Mouse (Mus musculus) hindbrain, postnatal 0 days (tissue): ENCODE data around the gene Orm2. TPM values are rescaled to one million over a fixed set of nuclear protein-coding genes. Genes with fewer than 3 reads are reported as not detected.

Experiments
- ATAC-seq: fragments of 200-750 bp; cut with Nextera tagmentation; 2 replicates; pipeline ENCODE4 v1.8.0; 2017; ENCODE audit warnings: mild to moderate bottlenecking, moderate TSS enrichment, moderate library complexity
- DNase-seq: peaks from one replicate; pipeline ENCODE4 v3.0.0-alpha.2; 2015; ENCODE audit warnings: low spot score
- H3K27ac ChIP-seq: fragments of 300-500 bp; sonication (generic); 2 replicates; pipeline ENCODE4 v1.5.1; 2014; ENCODE audit warnings: mild to moderate bottlenecking
- H3K27me3 ChIP-seq: fragments of 300-500 bp; sonication (generic); 2 replicates; pipeline ENCODE4 v1.6.1; 2014; ENCODE audit warnings: low read length, mixed read lengths; ENCODE audit not compliant: insufficient read depth
- H3K36me3 ChIP-seq: fragments of 300-500 bp; sonication (generic); 2 replicates; pipeline ENCODE4 v1.6.1; 2014; ENCODE audit warnings: low read length, mixed read lengths; ENCODE audit not compliant: insufficient read depth
- H3K4me1 ChIP-seq: fragments of 300-500 bp; sonication (generic); 2 replicates; pipeline ENCODE4 v1.6.1; 2014; ENCODE audit warnings: antibody characterized with exemption, low read length, mixed read lengths; ENCODE audit not compliant: insufficient read depth
- H3K4me2 ChIP-seq: fragments of 300-500 bp; sonication (generic); 2 replicates; pipeline ENCODE4 v1.6.1; 2014; ENCODE audit warnings: low read depth, mild to moderate bottlenecking, low read length, moderate library complexity, mixed read lengths
- H3K4me3 ChIP-seq: fragments of 300-500 bp; sonication (generic); 2 replicates; pipeline ENCODE4 v1.5.1; 2014; ENCODE audit warnings: low read length
- H3K9ac ChIP-seq: fragments of 300-500 bp; sonication (generic); replicated peaks from 2 replicates; pipeline ENCODE4 v1.6.1; 2014; ENCODE audit warnings: mild to moderate bottlenecking, low read length, moderate library complexity, mixed read lengths
- H3K9me3 ChIP-seq: fragments of 300-500 bp; sonication (generic); 2 replicates; pipeline ENCODE4 v1.6.1; 2016; ENCODE audit warnings: low read length, mixed read lengths
- CTCF ChIP-seq: IDR thresholded peaks from 2 replicates; pipeline ENCODE4 v1.5.1; 2016; ENCODE audit warnings: antibody characterized with exemption, control low read depth, low read depth
- WGBS: fragments of 180-500 bp; shearing (Covaris S2); extraction: QIAGEN DNeasy Blood & Tissue Kit; methylation state at CpG from one replicate; pipeline ENCODE4 v1.1.7; 2014; 5-methylcytosine and 5-hydroxymethylcytosine counted together
- polyA plus RNA-seq: library from polyadenylated mRNA; unstranded; fragments of >200 nt; fragmentation: Nextera tagmentation; extraction: Ambion mirVana; gene quantifications from 2 replicates; pipeline ENCODE4 v1.2.1, GENCODE M21; 2015
- total RNA-seq: library from RNA; depleted of rRNA; stranded (reverse); fragments of >200 nt; gene quantifications from 2 replicates; pipeline ENCODE4 v1.2.3, GENCODE M21; 2014; rRNA removed

Gene Orm2
- total and polyA plus RNA-seq, 2 experiments from 2014 or later: not detected

- peak; percentile 48 for DNase-seq
These were observed 47.2 kb downstream of the Orm2 start for GRCm38 (mm10) chr4:63409317-63409907.

GRCm38 (mm10) chr4:63409908-63410582, 47.8 kb downstream of the Orm2 start:
- Histone ChIP-seq H3K27ac (peak overlapping the region; percentile 68), H3K4me1 (peaks cover 19% of the 10 kb centered on the region), H3K9me3 (no peaks in the 10 kb centered on the region), H3K27me3 (no peaks in the 10 kb centered on the region), H3K9ac (peak overlapping the region; percentile 44), H3K4me3 (peak overlapping the region; percentile 58), H3K4me2 (peak overlapping the region; percentile 96), H3K36me3 (no peaks in the 10 kb centered on the region)
- TF ChIP-seq CTCF: no peak; the same call in 1 of the 2 replicates
- ATAC-seq (peak; percentile 77), DNase-seq (peak; percentile 76)
- under 1% methylated on average over 39 of the region's 39 CpGs for WGBS

More at GRCm38 (mm10) chr4:63409317-63409907, 47.2 kb downstream of the Orm2 start:
- TF ChIP-seq CTCF: no peak
- H3K36me3 ChIP-seq: no peaks in the 10 kb centered on the region
- peak overlapping the region; percentile 44 for H3K9ac ChIP-seq
- peak overlapping the region; percentile 68 for H3K27ac ChIP-seq
- 1% methylated on average over 18 of the region's 18 CpGs for WGBS
- H3K4me1 ChIP-seq: peaks cover 21% of the 10 kb centered on the region
- H3K4me2 ChIP-seq: peak overlapping the region; percentile 96
- H3K27me3 ChIP-seq: no peaks in the 10 kb centered on the region
- H3K4me3 ChIP-seq: peak overlapping the region; percentile 58
- ATAC-seq: no peak
- no peaks in the 10 kb centered on the region for H3K9me3 ChIP-seq

- Histone ChIP-seq H3K36me3 (no peaks in the 10 kb centered on the region), H3K27me3 (no peaks in the 10 kb centered on the region), H3K27ac (peak overlapping the region; percentile 68; the same call in 1 of the 2 replicates), H3K4me1 (peaks cover 14% of the 10 kb centered on the region; the same call in 1 of the 2 replicates), H3K9ac (peak overlapping the region; percentile 44), H3K4me3 (peak overlapping the region; percentile 58), H3K9me3 (no peaks in the 10 kb centered on the region), H3K4me2 (peak overlapping the region; percentile 96)
- no peak for TF ChIP-seq CTCF
- ATAC-seq: peak; percentile 91
- DNase-seq: peak; percentile 97
- 0% methylated on average over 19 of the region's 19 CpGs for WGBS
These were observed 48.3 kb downstream of the Orm2 start for GRCm38 (mm10) chr4:63410583-63410934.

- no peak overlapping the region for H3K9ac ChIP-seq
- DNase-seq (no peak), ATAC-seq (no peak)
- no peaks in the 10 kb centered on the region for H3K9me3 ChIP-seq
- no peak overlapping the region for H3K4me3 ChIP-seq
- WGBS: 69% methylated on average over 5 of the region's 5 CpGs
- TF ChIP-seq CTCF: no peak
- H3K4me1 ChIP-seq: peaks cover 11% of the 10 kb centered on the region; the same call in 1 of the 2 replicates
- H3K36me3 ChIP-seq: no peaks in the 10 kb centered on the region
- no peaks in the 10 kb centered on the region for H3K27me3 ChIP-seq
- peak overlapping the region; percentile 96; the same call in 1 of the 2 replicates for H3K4me2 ChIP-seq
- no peak overlapping the region for H3K27ac ChIP-seq
These were observed 49.0 kb downstream of the Orm2 start for GRCm38 (mm10) chr4:63411222-63411621.

DNA sequence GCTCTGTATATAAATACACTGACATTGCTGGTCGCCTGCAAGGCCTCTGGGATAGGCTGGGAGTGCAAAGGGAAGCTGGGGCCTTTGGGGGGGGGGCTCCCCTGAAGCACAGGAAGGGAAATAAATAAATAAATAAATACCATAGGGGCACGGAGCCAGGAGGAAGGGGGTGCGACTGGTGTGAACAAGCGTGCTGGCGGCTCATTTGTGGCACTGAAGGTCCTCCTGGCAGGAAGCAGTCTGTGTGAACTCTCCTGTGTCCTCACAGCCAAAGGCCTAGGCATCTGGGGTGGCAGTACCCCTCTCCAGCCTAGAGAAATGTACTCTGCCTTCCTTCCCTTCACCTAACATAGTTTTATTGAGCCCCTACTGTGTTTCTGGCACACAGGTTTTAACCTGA, 52.7 kb downstream of the Orm2 start:
- H3K4me1 ChIP-seq: no peaks in the 10 kb centered on the region
- no peak overlapping the region for H3K9ac ChIP-seq
- H3K4me2 ChIP-seq: no peak overlapping the region
- no peak overlapping the region for H3K27ac ChIP-seq
- WGBS: 84% methylated on average over 5 of the region's 5 CpGs
- no peak overlapping the region for H3K4me3 ChIP-seq
- no peaks in the 10 kb centered on the region for H3K36me3 ChIP-seq
- no peaks in the 10 kb centered on the region for H3K27me3 ChIP-seq
- DNase-seq (no peak), ATAC-seq (no peak)
- no peaks in the 10 kb centered on the region for H3K9me3 ChIP-seq
- no peak for TF ChIP-seq CTCF

Other genes with a start within 250 kb of the Orm2 start
- gene Ambp, start 207.7 kb upstream of the Orm2 start, total RNA-seq: not detected in 2 replicates
- gene Ambp, start 207.7 kb upstream of the Orm2 start, polyA plus RNA-seq: not detected in 2 replicates
- 0.18 and 0.47 TPM in 2 replicates for gene Kif12, start 190.3 kb upstream of the Orm2 start, total RNA-seq
- gene Kif12, start 190.3 kb upstream of the Orm2 start, polyA plus RNA-seq: 0.10 and 0.39 TPM in 2 replicates
- 5.8 and 9.5 TPM in 2 replicates for gene Col27a1, start 148.4 kb upstream of the Orm2 start, total RNA-seq
- gene Col27a1, start 148.4 kb upstream of the Orm2 start, polyA plus RNA-seq: 1.4 and 1.9 TPM in 2 replicates
- gene Orm1, start 17.9 kb upstream of the Orm2 start, total RNA-seq: not detected in 2 replicates
- not detected in 2 replicates for gene Orm1, start 17.9 kb upstream of the Orm2 start, polyA plus RNA-seq
- not detected in 2 replicates for gene Orm3, start 6.3 kb upstream of the Orm2 start, total RNA-seq
- gene Orm3, start 6.3 kb upstream of the Orm2 start, polyA plus RNA-seq: not detected in 2 replicates
- 7.2 and 8.1 TPM in 2 replicates for gene Akna, start 40.9 kb downstream of the Orm2 start, total RNA-seq
- 2.7 and 3.2 TPM in 2 replicates for gene Akna, start 40.9 kb downstream of the Orm2 start, polyA plus RNA-seq
- 26.4 and 34.6 TPM in 2 replicates for gene Whrn, start 133.5 kb downstream of the Orm2 start, total RNA-seq
- 4.7 TPM in 2 replicates for gene Whrn, start 133.5 kb downstream of the Orm2 start, polyA plus RNA-seq
- gene Atp6v1g1, start 182.3 kb downstream of the Orm2 start, total RNA-seq: 125 and 136 TPM in 2 replicates
- 357 and 367 TPM in 2 replicates for gene Atp6v1g1, start 182.3 kb downstream of the Orm2 start, polyA plus RNA-seq
- 3.2 and 7.9 TPM in 2 replicates for gene Tmem268, start 196.3 kb downstream of the Orm2 start, total RNA-seq
- 3.9 and 4.1 TPM in 2 replicates for gene Tmem268, start 196.3 kb downstream of the Orm2 start, polyA plus RNA-seq
- not detected in 2 replicates for gene Gm11213, start 242.8 kb downstream of the Orm2 start, total RNA-seq
- gene Gm11213, start 242.8 kb downstream of the Orm2 start, polyA plus RNA-seq: not detected in 2 replicates